ENCODE assay signal across 25 mouse cellular contexts in the genomic region with DNA sequence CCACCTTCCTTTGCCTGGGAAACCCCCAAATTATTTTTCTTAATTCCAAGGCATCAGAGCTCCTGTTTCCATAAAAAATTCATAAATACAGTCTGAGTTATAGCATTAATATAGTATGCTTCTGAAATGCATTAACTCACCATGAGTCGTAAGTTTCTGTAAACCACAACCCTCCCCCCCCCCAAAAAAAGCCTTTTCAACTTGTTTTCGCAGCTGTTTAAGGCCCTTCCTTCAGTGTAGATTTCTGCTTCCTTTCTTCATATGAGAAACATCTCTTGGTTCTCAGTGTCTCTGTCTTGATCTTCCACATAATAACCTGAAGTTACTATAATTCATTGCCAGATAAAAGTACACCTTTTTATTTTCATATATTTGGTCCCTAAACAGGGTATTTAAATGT.
DNase-seq lines count a peak whose midpoint lies in the region; ATAC-seq and TF ChIP-seq lines count a peak whose summit lies in the region.
"Had no signal": no experiment of that assay in that cellular context is flagged by ENCODE, and none has a peak within 500 bp of the region (broad histone marks: within the 10 kb centered on the region; RNA-seq: fewer than 3 reads in every experiment).

No protein-coding gene starts in this region.

- ATAC-seq in granulocyte monocyte progenitor cell, adult 5-6 weeks (replicated peaks; ENCODE audit: poor library complexity, severe bottlenecking), result no peak
- ATAC-seq in hindbrain, embryonic 11.5 days (ENCODE audit: low FRiP score), result no peak
- ATAC-seq: activated CD4-positive, CD25-positive, alpha-beta regulatory T cell, adult 4 months; CD4-positive, CD25-positive, alpha-beta regulatory T cell, adult 4 months; Patski had no signal

- no peaks in the 10 kb centered on the region for H3K9me3 ChIP-seq in hindbrain, embryonic 11.5 days (ENCODE audit: control insufficient read depth, low read length)
- H3K9me3 ChIP-seq: G1E had no signal

- WGBS in hindbrain, embryonic 11.5 days, result 89% methylated on average over 2 of the region's 2 CpGs

- no peak overlapping the region for H3K27ac ChIP-seq in hindbrain, embryonic 11.5 days (ENCODE audit: low read depth, low read length)

- no peaks in the 10 kb centered on the region for H3K79me2 ChIP-seq in C2C12 (ENCODE audit: control insufficient read depth, insufficient read depth)
- no peaks in the 10 kb centered on the region for H3K79me2 ChIP-seq in myocyte (ENCODE audit: control insufficient read depth, insufficient read depth)

- H3K36me3 ChIP-seq in C2C12 (ENCODE audit: control insufficient read depth, insufficient read depth) (no peaks in the 10 kb centered on the region), myocyte (ENCODE audit: control insufficient read depth, insufficient read depth) (no peaks in the 10 kb centered on the region)
- no peaks in the 10 kb centered on the region for H3K36me3 ChIP-seq in hindbrain, embryonic 11.5 days (ENCODE audit: control insufficient read depth, insufficient read depth, low read length)
- H3K36me3 ChIP-seq: G1E had no signal

- H3K27me3 ChIP-seq in C2C12 (ENCODE audit: control insufficient read depth, insufficient read depth, insufficient read length) (no peaks in the 10 kb centered on the region), myocyte (ENCODE audit: control insufficient read depth, insufficient read depth, insufficient read length) (no peaks in the 10 kb centered on the region)
- H3K27me3 ChIP-seq in hindbrain, embryonic 11.5 days (ENCODE audit: control insufficient read depth, insufficient read depth, low read length), result no peaks in the 10 kb centered on the region
- H3K27me3 ChIP-seq: CH12.LX, Patski had no signal

- H3K4me1 ChIP-seq in hindbrain, embryonic 11.5 days (replicated peaks; ENCODE audit: control insufficient read depth, insufficient read depth, low read length), result no peaks in the 10 kb centered on the region

- H3K4me3 ChIP-seq in C2C12 (ENCODE audit: insufficient read depth, poor library complexity, severe bottlenecking) (no peak overlapping the region), myocyte (no peak overlapping the region)
- H3K4me3 ChIP-seq in hindbrain, embryonic 11.5 days (ENCODE audit: low read depth, low read length), result no peak overlapping the region

- peak; percentile 69 for DNase-seq in 3T3-L1 (ENCODE audit: low read depth, low spot score)
- DNase-seq in NIH3T3 (ENCODE audit: low read depth), result peak; percentile 56
- no peak for DNase-seq in thymus, postnatal 4 days
- no peak for DNase-seq in embryo, embryonic 10 days (ENCODE audit: low spot score)
- DNase-seq in hindbrain, embryonic 11.5 days (ENCODE audit: low spot score), result no peak
- DNase-seq: adrenal gland, adult 2 months; adrenal gland, adult 8-10 months; adrenal gland, postnatal 10 days; adrenal gland, postnatal 14 days; adrenal gland, postnatal 25 days; adrenal gland, postnatal 36 days; B cell, adult 2 months; cerebellum, adult 11 months; cerebellum, adult 11-12 months; cerebellum, adult 18-20 months; cerebellum, adult 2 months; cerebellum, adult 8-10 months had no signal

- H3K9ac ChIP-seq in hindbrain, embryonic 11.5 days (ENCODE audit: low read depth, low read length), result no peak overlapping the region

- no peaks in the 10 kb centered on the region for H3K79me3 ChIP-seq in C2C12 (ENCODE audit: low read depth)

- H3K4me2 ChIP-seq in myocyte (ENCODE audit: low read depth), result peak overlapping the region; percentile 13
- no peak overlapping the region for H3K4me2 ChIP-seq in hindbrain, embryonic 11.5 days (replicated peaks; ENCODE audit: low read depth, low read length)

- TF ChIP-seq CTCF in C2C12 (IDR thresholded peaks at IDR 0.05; ENCODE audit: control insufficient read depth, insufficient read depth, insufficient read length), result no peak

- H3ac ChIP-seq in C2C12 (ENCODE audit: control insufficient read depth, insufficient read length, low read depth), result no peak overlapping the region
- no peak overlapping the region for H3ac ChIP-seq in myocyte (ENCODE audit: control insufficient read depth, insufficient read length)

- no peak for TF ChIP-seq POLR2A in myocyte (IDR thresholded peaks at IDR 0.05; ENCODE audit: insufficient read length, low read depth)

TF ChIP-seq in C2C12, 6 proteins besides CTCF, POLR2A, EP300 and RAD21:
- peak; percentile 86 for TF ChIP-seq MYOD1 (IDR thresholded peaks at IDR 0.05; ENCODE audit: control insufficient read depth, insufficient read length, low read depth)
- no peak for TF ChIP-seq CEBPB (IDR thresholded peaks at IDR 0.05; ENCODE audit: low read depth)
TF ChIP-seq in C2C12: peak in this region for 1.

TF ChIP-seq in myocyte, 11 proteins besides CTCF, POLR2A, EP300 and RAD21:
- TF ChIP-seq MYOG (IDR thresholded peaks at IDR 0.05; ENCODE audit: control insufficient read depth in 1 of 3, insufficient read depth in 1 of 3, insufficient read length in 2 of 3, low read depth in 2 of 3) (no peak), SRF (IDR thresholded peaks at IDR 0.05; ENCODE audit: control insufficient read depth, insufficient read length, low read depth) (no peak), MYOD1 (IDR thresholded peaks at IDR 0.05; ENCODE audit: control insufficient read depth in 1 of 3, insufficient read length in 2 of 3, low read depth in 2 of 3) (peak in 2 of 3 experiments; percentile 8 to 11), TCF12 (IDR thresholded peaks at IDR 0.05; ENCODE audit: insufficient read depth, poor library complexity, severe bottlenecking) (no peak), CEBPB (IDR thresholded peaks at IDR 0.05; ENCODE audit: insufficient read depth, poor library complexity, severe bottlenecking) (0 out of 2 replicates have a peak, but pooled peaks have one; percentile 24)

Comparison
In these comparisons a context has a peak if more than half of its experiments do, and no peak if none do; other contexts are left out.
1. DNase-seq: peak in 3T3-L1 (single experiment) and NIH3T3 (single experiment); none in thymus, postnatal 4 days (single experiment), embryo, embryonic 10 days (single experiment) and hindbrain, embryonic 11.5 days (single experiment).